Mouse (Mus musculus) liver, embryonic 13.5 days (tissue): ENCODE measurements at regions not wholly inside any gene's neighbourhood (a gene's known extent, or its start where the extent isn't known, plus 50 kb on each side); places are given as distances from the start of the nearest gene placed in this dataset.
A peak's percentile ranks its signal among the peaks of the same experiment; 100 is the strongest.

ENCODE experiments used
- ATAC-seq: fragments of 200-750 bp; cut with Nextera tagmentation; 2 replicates; pipeline ENCODE4 v1.8.0; 2017; ENCODE audit warnings: low read depth, mild to moderate bottlenecking, moderate number of reproducible peaks, moderate library complexity
- DNase-seq: peaks from one replicate; pipeline ENCODE4 v3.0.0; 2022
- H3K27ac ChIP-seq: fragments of 300-500 bp; sonication (generic); 2 replicates; pipeline ENCODE4 v1.5.1; 2015; ENCODE audit warnings: moderate library complexity, mild to moderate bottlenecking, inconsistent platforms
- H3K27me3 ChIP-seq: fragments of 300-500 bp; sonication (generic); 2 replicates; pipeline ENCODE4 v1.6.1; 2015; ENCODE audit warnings: mild to moderate bottlenecking, inconsistent platforms
- H3K36me3 ChIP-seq: fragments of 300-500 bp; sonication (generic); 2 replicates; pipeline ENCODE4 v1.6.1; 2015; ENCODE audit warnings: mild to moderate bottlenecking, inconsistent platforms
- H3K4me1 ChIP-seq: fragments of 300-500 bp; sonication (generic); replicated peaks from 2 replicates; pipeline ENCODE4 v1.6.1; 2015; ENCODE audit warnings: inconsistent platforms
- H3K4me2 ChIP-seq: fragments of 300-500 bp; sonication (generic); 2 replicates; pipeline ENCODE4 v1.6.1; 2015; ENCODE audit warnings: inconsistent platforms, mild to moderate bottlenecking, moderate library complexity
- H3K4me3 ChIP-seq: fragments of 300-500 bp; sonication (generic); replicated peaks from 2 replicates; pipeline ENCODE4 v1.5.1; 2015; ENCODE audit warnings: mild to moderate bottlenecking, inconsistent platforms
- H3K9ac ChIP-seq: fragments of 300-500 bp; sonication (generic); 2 replicates; pipeline ENCODE4 v1.6.1; 2015; ENCODE audit warnings: mild to moderate bottlenecking, inconsistent platforms
- H3K9me3 ChIP-seq: fragments of 300-500 bp; sonication (generic); replicated peaks from 2 replicates; pipeline ENCODE4 v1.6.1; 2016; ENCODE audit warnings: inconsistent platforms
- WGBS: fragments of 180-500 bp; shearing (Covaris S2); methylation state at CpG from one replicate; pipeline ENCODE4 v1.1.7; 2015; ENCODE audit not compliant: insufficient replicate concordance; 5-methylcytosine and 5-hydroxymethylcytosine counted together

GRCm38 (mm10) chr14:31964076-31964475 is 64.7 kb upstream of the Galnt15 start:
- DNase-seq (no peak), ATAC-seq (no peak)
- Histone ChIP-seq H3K4me1 (peaks cover 12% of the 10 kb centered on the region), H3K9ac (no peak overlapping the region), H3K36me3 (no peaks in the 10 kb centered on the region), H3K9me3 (no peaks in the 10 kb centered on the region), H3K4me3 (no peak overlapping the region), H3K4me2 (no peak overlapping the region), H3K27me3 (peaks cover 4% of the 10 kb centered on the region), H3K27ac (no peak overlapping the region)
- WGBS: 37% methylated on average over 2 of the region's 2 CpGs

GRCm38 (mm10) chr14:31964831-31965230 is 64.0 kb upstream of the Galnt15 start:
- DNase-seq: no peak
- no peak overlapping the region for H3K9ac ChIP-seq
- peaks cover 19% of the 10 kb centered on the region for H3K4me1 ChIP-seq
- H3K4me3 ChIP-seq: no peak overlapping the region
- no peak overlapping the region for H3K4me2 ChIP-seq
- H3K9me3 ChIP-seq: no peaks in the 10 kb centered on the region
- H3K27ac ChIP-seq: no peak overlapping the region
- WGBS: 64% methylated on average over 4 of the region's 4 CpGs
- peaks cover 4% of the 10 kb centered on the region for H3K27me3 ChIP-seq
- no peaks in the 10 kb centered on the region for H3K36me3 ChIP-seq
- ATAC-seq: no peak

GRCm38 (mm10) chr14:31969531-31969930 is 59.3 kb upstream of the Galnt15 start:
- Histone ChIP-seq H3K4me2 (peak overlapping the region; percentile 61), H3K27me3 (peaks cover 4% of the 10 kb centered on the region; the same call in 1 of the 2 replicates), H3K4me1 (peaks cover 55% of the 10 kb centered on the region), H3K9ac (peak overlapping the region; percentile 68), H3K36me3 (no peaks in the 10 kb centered on the region), H3K9me3 (no peaks in the 10 kb centered on the region), H3K27ac (peak overlapping the region; percentile 100), H3K4me3 (no peak overlapping the region)
- WGBS: 22% methylated on average over 4 of the region's 4 CpGs
- DNase-seq: no peak
- peak; percentile 69 for ATAC-seq

GRCm38 (mm10) chr14:31970245-31970830 is 58.5 kb upstream of the Galnt15 start:
- WGBS: 42% methylated on average over 3 of the region's 3 CpGs
- no peak overlapping the region for H3K4me3 ChIP-seq
- H3K9me3 ChIP-seq: no peaks in the 10 kb centered on the region
- no peaks in the 10 kb centered on the region for H3K36me3 ChIP-seq
- peak overlapping the region; percentile 100 for H3K27ac ChIP-seq
- H3K9ac ChIP-seq: peak overlapping the region; percentile 68
- peaks cover 61% of the 10 kb centered on the region for H3K4me1 ChIP-seq
- H3K27me3 ChIP-seq: no peaks in the 10 kb centered on the region
- DNase-seq (no peak), ATAC-seq (peak; percentile 68)
- peak overlapping the region; percentile 61 for H3K4me2 ChIP-seq

- DNase-seq (no peak), ATAC-seq (peak; percentile 91)
- Histone ChIP-seq H3K27ac (peak overlapping the region; percentile 100), H3K4me3 (peak overlapping the region; percentile 30), H3K9me3 (no peaks in the 10 kb centered on the region), H3K9ac (peak overlapping the region; percentile 68), H3K27me3 (no peaks in the 10 kb centered on the region), H3K36me3 (no peaks in the 10 kb centered on the region), H3K4me2 (peak overlapping the region; percentile 61), H3K4me1 (peaks cover 66% of the 10 kb centered on the region)
- WGBS: 10% methylated on average over 9 of the region's 9 CpGs
These were observed 57.9 kb upstream of the Galnt15 start for GRCm38 (mm10) chr14:31970851-31971250.

GRCm38 (mm10) chr14:31973702-31974101 is 55.1 kb upstream of the Galnt15 start:
- Histone ChIP-seq H3K9ac (peak overlapping the region; percentile 61), H3K36me3 (no peaks in the 10 kb centered on the region), H3K27ac (peak overlapping the region; percentile 100), H3K4me1 (peaks cover 76% of the 10 kb centered on the region), H3K9me3 (no peaks in the 10 kb centered on the region), H3K27me3 (peaks cover 3% of the 10 kb centered on the region; the same call in 1 of the 2 replicates), H3K4me2 (peak overlapping the region; percentile 61), H3K4me3 (peak overlapping the region; percentile 33)
- WGBS: 19% methylated on average over 4 of the region's 4 CpGs
- DNase-seq (no peak), ATAC-seq (peak; percentile 37)

- H3K9ac ChIP-seq: no peak overlapping the region
- no peak overlapping the region for H3K4me3 ChIP-seq
- H3K9me3 ChIP-seq: no peaks in the 10 kb centered on the region
- H3K4me1 ChIP-seq: peaks cover 32% of the 10 kb centered on the region
- ATAC-seq (no peak), DNase-seq (no peak)
- peaks cover 21% of the 10 kb centered on the region for H3K27me3 ChIP-seq
- WGBS: 64% methylated on average over 4 of the region's 4 CpGs
- no peak overlapping the region for H3K4me2 ChIP-seq
- no peak overlapping the region for H3K27ac ChIP-seq
- no peaks in the 10 kb centered on the region for H3K36me3 ChIP-seq
These were observed 50.6 kb upstream of the Galnt15 start for GRCm38 (mm10) chr14:31978196-31978595.

GRCm38 (mm10) chr14:31978690-31979089 is 50.1 kb upstream of the Galnt15 start:
- Histone ChIP-seq H3K4me3 (no peak overlapping the region), H3K9me3 (no peaks in the 10 kb centered on the region), H3K4me2 (no peak overlapping the region), H3K27me3 (peaks cover 21% of the 10 kb centered on the region), H3K36me3 (no peaks in the 10 kb centered on the region), H3K27ac (no peak overlapping the region), H3K9ac (no peak overlapping the region), H3K4me1 (peaks cover 27% of the 10 kb centered on the region)
- WGBS: 44% methylated on average over 3 of the region's 3 CpGs
- no peak for DNase-seq
- ATAC-seq: no peak
